Mouse (Mus musculus): ENCODE measurements at regions not wholly inside any gene's neighbourhood (a gene's known extent, or its start where the extent isn't known, plus 50 kb on each side); places are given as distances from the start of the nearest gene placed in this dataset.

DNA sequence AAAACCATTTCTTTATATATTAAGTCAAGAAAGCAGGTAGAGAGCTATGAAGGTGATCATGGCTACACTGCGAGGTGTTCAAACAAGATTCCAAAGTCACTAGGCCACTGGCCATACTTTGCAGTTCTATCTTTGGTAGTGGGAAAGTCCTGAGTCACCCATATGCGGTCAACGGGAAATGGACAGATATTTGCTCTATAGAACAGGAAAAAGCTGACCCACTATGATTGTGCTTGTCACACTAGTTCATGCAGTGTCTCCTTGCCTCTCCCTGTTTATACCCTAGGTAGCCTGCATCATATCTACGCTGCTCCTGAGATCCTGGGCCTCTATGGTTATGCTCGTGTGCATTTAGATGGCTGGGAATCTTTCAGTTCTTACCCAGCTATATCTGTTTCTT lies 188.9 kb upstream of the Pfkp start:
- no peak for TF ChIP-seq CTCF (IDR thresholded peaks at IDR 0.05)
- TF ChIP-seq EP300 (IDR thresholded peaks at IDR 0.05) = no peak

All from lung, postnatal 0 days (tissue).